Mouse (Mus musculus): ENCODE data around the gene Dennd1b.

The Dennd1b gene

GRCm38 (mm10) chr1:138962266-138963101 is 751 bp upstream of the Dennd1b start:
- no peak for DNase-seq (ENCODE audit: low read depth, low spot score)

- DNase-seq (ENCODE audit: low read depth, low spot score) = peak; percentile 85
Measured at GRCm38 (mm10) chr1:138963868-138964458, 728 bp downstream of the Dennd1b start.

GRCm38 (mm10) chr1:138965069-138965468 is 1.8 kb downstream of the Dennd1b start:
- peak; percentile 71 for DNase-seq (ENCODE audit: low read depth, low spot score)

GRCm38 (mm10) chr1:138965511-138965910 is 2.3 kb downstream of the Dennd1b start:
- no peak for DNase-seq (ENCODE audit: low read depth, low spot score)

GRCm38 (mm10) chr1:138967450-138967849 is 4.2 kb downstream of the Dennd1b start:
- no peak for DNase-seq (ENCODE audit: low read depth, low spot score)

- no peak for DNase-seq (ENCODE audit: low read depth, low spot score)
Measured at GRCm38 (mm10) chr1:138970053-138970452, 6.8 kb downstream of the Dennd1b start.

- peak; percentile 66 for DNase-seq (ENCODE audit: low read depth, low spot score)
Measured at GRCm38 (mm10) chr1:138973541-138974224, 10.4 kb downstream of the Dennd1b start.

GRCm38 (mm10) chr1:138974836-138975235 is 11.6 kb downstream of the Dennd1b start:
- DNase-seq (ENCODE audit: low read depth, low spot score) = no peak

GRCm38 (mm10) chr1:138975945-138976344 is 12.7 kb downstream of the Dennd1b start:
- DNase-seq (ENCODE audit: low read depth, low spot score) = peak; percentile 73

- no peak for DNase-seq (ENCODE audit: low read depth, low spot score)
Measured at GRCm38 (mm10) chr1:138982203-138982602, 19.0 kb downstream of the Dennd1b start.

- no peak for DNase-seq (ENCODE audit: low read depth, low spot score)
Measured at GRCm38 (mm10) chr1:138982611-138983010, 19.4 kb downstream of the Dennd1b start.

- no peak for DNase-seq (ENCODE audit: low read depth, low spot score)
Measured at GRCm38 (mm10) chr1:138983064-138983463, 19.8 kb downstream of the Dennd1b start.

GRCm38 (mm10) chr1:138983465-138983864 is 20.2 kb downstream of the Dennd1b start:
- no peak for DNase-seq (ENCODE audit: low read depth, low spot score)

- no peak for DNase-seq (ENCODE audit: low read depth, low spot score)
Measured at GRCm38 (mm10) chr1:138984161-138984560, 20.9 kb downstream of the Dennd1b start.

- DNase-seq (ENCODE audit: low read depth, low spot score) = no peak
Measured at GRCm38 (mm10) chr1:138992384-138993138, 29.3 kb downstream of the Dennd1b start.

- DNase-seq (ENCODE audit: low read depth, low spot score) = no peak
Measured at GRCm38 (mm10) chr1:138995621-138996380, 32.6 kb downstream of the Dennd1b start.

GRCm38 (mm10) chr1:138996663-138997062 is 33.4 kb downstream of the Dennd1b start:
- DNase-seq (ENCODE audit: low read depth, low spot score) = no peak

GRCm38 (mm10) chr1:139000675-139001379 is 37.6 kb downstream of the Dennd1b start:
- DNase-seq (ENCODE audit: low read depth, low spot score) = no peak

- DNase-seq (ENCODE audit: low read depth, low spot score) = no peak
Measured at GRCm38 (mm10) chr1:139003503-139003902, 40.3 kb downstream of the Dennd1b start.

GRCm38 (mm10) chr1:139006000-139006399 is 42.8 kb downstream of the Dennd1b start:
- no peak for DNase-seq (ENCODE audit: low read depth, low spot score)

Data from A20 (cell line).